Mouse (Mus musculus) MEL (cell line): ENCODE results near the gene Gm13539. TPM values are rescaled to one million over a fixed set of nuclear protein-coding genes. Genes with fewer than 3 reads are reported as not detected.

ENCODE experiments used
- DNase-seq: peaks from one replicate; pipeline ENCODE4 v3.0.0; 2011; ENCODE audit warnings: low read depth, low spot score
- H3K27ac ChIP-seq: 2 replicates; pipeline ENCODE4 v1.5.1; 2012; ENCODE audit warnings: low read depth, mild to moderate bottlenecking, control low read depth, low read length, moderate library complexity; ENCODE audit not compliant: control insufficient read depth
- H3K27me3 ChIP-seq, 2 experiments: fragments of 150-350 bp in 1 of 2; sonication (generic) in 1 of 2; 2 replicates each; pipeline ENCODE4 v1.6.1; 2012; ENCODE audit warnings: low read length in 2 of 2, mild to moderate bottlenecking in 2 of 2, improper control_type of control experiment in 1 of 2, moderate library complexity in 1 of 2; ENCODE audit not compliant: insufficient read depth in 2 of 2, control insufficient read depth in 1 of 2
- H3K36me3 ChIP-seq, 2 experiments: 2 replicates each; pipeline ENCODE4 v1.6.1; 2012 to 2014; ENCODE audit warnings: low read length in 2 of 2, improper control_type of control experiment in 1 of 2, inconsistent platforms in 1 of 2, mild to moderate bottlenecking in 1 of 2; ENCODE audit not compliant: insufficient read depth in 2 of 2, control insufficient read depth in 1 of 2
- H3K4me1 ChIP-seq, 2 experiments: fragments of 150-350 bp in 1 of 2; sonication (generic) in 1 of 2; 2 replicates each; pipeline ENCODE4 v1.6.1; 2012; ENCODE audit warnings: low read length in 2 of 2, improper control_type of control experiment in 1 of 2, mild to moderate bottlenecking in 1 of 2; ENCODE audit not compliant: insufficient read depth in 2 of 2, control insufficient read depth in 1 of 2
- H3K4me3 ChIP-seq, 2 experiments: fragments of 150-350 bp in 1 of 2; sonication (generic) in 1 of 2; 2 replicates each; pipeline ENCODE4 v1.5.1; 2012; ENCODE audit warnings: low read depth in 2 of 2, low read length in 2 of 2, mild to moderate bottlenecking in 2 of 2, moderate library complexity in 2 of 2, control low read depth in 1 of 2, improper control_type of control experiment in 1 of 2; ENCODE audit not compliant: control insufficient read depth in 1 of 2, insufficient read depth in 1 of 2
- H3K79me2 ChIP-seq: 2 replicates; pipeline ENCODE4 v1.6.1; 2012; ENCODE audit warnings: mild to moderate bottlenecking, low read length, moderate library complexity; ENCODE audit not compliant: control insufficient read depth, poor library complexity, insufficient read depth
- H3K9ac ChIP-seq: 2 replicates; pipeline ENCODE4 v1.6.1; 2012; ENCODE audit warnings: low read depth, mild to moderate bottlenecking, control low read depth, low read length, moderate library complexity; ENCODE audit not compliant: control insufficient read depth, poor library complexity, severe bottlenecking
- H3K9me3 ChIP-seq: fragments of 150-350 bp; sonication (generic); replicated peaks from 2 replicates; pipeline ENCODE4 v1.6.1; 2012; ENCODE audit warnings: mild to moderate bottlenecking, low read length, improper control_type of control experiment, moderate library complexity; ENCODE audit not compliant: insufficient read depth
- CHD1 ChIP-seq: IDR thresholded peaks from 2 replicates; pipeline ENCODE4 v1.6.1; 2012; ENCODE audit warnings: low read depth, mild to moderate bottlenecking, inconsistent platforms, low read length, improper control_type of control experiment
- CHD2 ChIP-seq: IDR thresholded peaks from 2 replicates; pipeline ENCODE4 v1.6.1; 2011; ENCODE audit warnings: low read length, improper control_type of control experiment
- E2F4 ChIP-seq: IDR thresholded peaks from 2 replicates; pipeline ENCODE4 v1.6.1; 2011; ENCODE audit warnings: low read depth, low read length, improper control_type of control experiment, borderline replicate concordance
- EP300 ChIP-seq, 2 experiments: IDR thresholded peaks; 2 replicates each; pipeline ENCODE4 v1.6.1; 2011; ENCODE audit warnings: improper control_type of control experiment in 2 of 2, low read length in 2 of 2, low read depth in 1 of 2, mild to moderate bottlenecking in 1 of 2
- ETS1 ChIP-seq: IDR thresholded peaks from 2 replicates; pipeline ENCODE4 v1.6.1; 2012; ENCODE audit warnings: low read depth, mild to moderate bottlenecking, inconsistent platforms, low read length, improper control_type of control experiment, moderate library complexity
- GABPA ChIP-seq: IDR thresholded peaks from 2 replicates; pipeline ENCODE4 v1.6.1; 2012; ENCODE audit warnings: low read depth, mild to moderate bottlenecking, inconsistent platforms, low read length, improper control_type of control experiment, moderate library complexity
- GATA1 ChIP-seq: IDR thresholded peaks from 2 replicates; pipeline ENCODE4 v1.6.1; 2011; ENCODE audit warnings: low read depth, low read length, improper control_type of control experiment
- HCFC1 ChIP-seq: IDR thresholded peaks from 2 replicates; pipeline ENCODE4 v1.6.1; 2012; ENCODE audit warnings: low read depth, mild to moderate bottlenecking, inconsistent platforms, low read length, improper control_type of control experiment, moderate library complexity
- JUND ChIP-seq: IDR thresholded peaks from 2 replicates; pipeline ENCODE4 v1.6.1; 2011; ENCODE audit warnings: low read depth, mild to moderate bottlenecking, improper control_type of control experiment, low read length
- MAFK ChIP-seq: IDR thresholded peaks from 2 replicates; pipeline ENCODE4 v1.6.1; 2011; ENCODE audit warnings: low read depth, mild to moderate bottlenecking, low read length, improper control_type of control experiment, borderline replicate concordance
- MAX ChIP-seq: IDR thresholded peaks from 2 replicates; pipeline ENCODE4 v1.6.1; 2011; ENCODE audit warnings: low read length, improper control_type of control experiment
- MAZ ChIP-seq: IDR thresholded peaks from 2 replicates; pipeline ENCODE4 v1.6.1; 2012; ENCODE audit warnings: low read depth, mild to moderate bottlenecking, inconsistent platforms, low read length, improper control_type of control experiment
- MEF2A ChIP-seq: IDR thresholded peaks from 2 replicates; pipeline ENCODE4 v1.6.1; 2014; ENCODE audit warnings: low read depth, mild to moderate bottlenecking, inconsistent platforms, low read length, improper control_type of control experiment; ENCODE audit not compliant: poor library complexity, insufficient replicate concordance, severe bottlenecking; ENCODE audit errors: extremely low read depth
- MXI1 ChIP-seq: IDR thresholded peaks from 2 replicates; pipeline ENCODE4 v1.6.1; 2011; ENCODE audit warnings: mild to moderate bottlenecking, low read depth, low read length, improper control_type of control experiment
- NELFE ChIP-seq: IDR thresholded peaks from 2 replicates; pipeline ENCODE4 v1.6.1; 2011; ENCODE audit warnings: low read depth, low read length, improper control_type of control experiment
- NRF1 ChIP-seq: IDR thresholded peaks from 2 replicates; pipeline ENCODE4 v1.6.1; 2014; ENCODE audit warnings: low read depth, mild to moderate bottlenecking, inconsistent platforms, low read length, improper control_type of control experiment, moderate library complexity; ENCODE audit not compliant: poor library complexity, insufficient read depth, severe bottlenecking
- POLR2AphosphoS2 ChIP-seq: IDR thresholded peaks from 2 replicates; pipeline ENCODE4 v1.6.1; 2011; ENCODE audit warnings: low read length, improper control_type of control experiment
- RAD21 ChIP-seq: IDR thresholded peaks from 2 replicates; pipeline ENCODE4 v1.6.1; 2011; ENCODE audit warnings: mild to moderate bottlenecking, low read depth, low read length, improper control_type of control experiment
- RCOR1 ChIP-seq: IDR thresholded peaks from 2 replicates; pipeline ENCODE4 v1.6.1; 2012; ENCODE audit warnings: low read depth, mild to moderate bottlenecking, inconsistent platforms, low read length, improper control_type of control experiment
- SMC3 ChIP-seq: IDR thresholded peaks from 2 replicates; pipeline ENCODE4 v1.6.1; 2011; ENCODE audit warnings: low read depth, low read length, improper control_type of control experiment
- TCF12 ChIP-seq: IDR thresholded peaks from 2 replicates; pipeline ENCODE4 v1.6.1; 2014; ENCODE audit warnings: low read depth, mild to moderate bottlenecking, inconsistent platforms, low read length, improper control_type of control experiment, moderate library complexity
- UBTF ChIP-seq: IDR thresholded peaks from 2 replicates; pipeline ENCODE4 v1.6.1; 2012; ENCODE audit warnings: low read depth, mild to moderate bottlenecking, inconsistent platforms, low read length, improper control_type of control experiment, moderate library complexity, borderline replicate concordance; ENCODE audit not compliant: insufficient read depth
- USF2 ChIP-seq, 2 experiments: IDR thresholded peaks; 2 replicates each; pipeline ENCODE4 v1.6.1; 2011 to 2012; ENCODE audit warnings: improper control_type of control experiment in 2 of 2, low read length in 2 of 2, borderline replicate concordance in 1 of 2, inconsistent platforms in 1 of 2, low read depth in 1 of 2, mild to moderate bottlenecking in 1 of 2; ENCODE audit not compliant: insufficient read depth in 1 of 2
- ZC3H11A ChIP-seq: IDR thresholded peaks from 2 replicates; pipeline ENCODE4 v1.6.1; 2012; ENCODE audit warnings: low read depth, mild to moderate bottlenecking, inconsistent platforms, low read length, improper control_type of control experiment
- ZKSCAN1 ChIP-seq: IDR thresholded peaks from 2 replicates; pipeline ENCODE4 v1.6.1; 2012; ENCODE audit warnings: low read depth, mild to moderate bottlenecking, inconsistent platforms, low read length, improper control_type of control experiment, moderate library complexity
- ZMIZ1 ChIP-seq: IDR thresholded peaks from 2 replicates; pipeline ENCODE4 v1.6.1; 2012; ENCODE audit warnings: low read depth, mild to moderate bottlenecking, inconsistent platforms, low read length, improper control_type of control experiment, moderate library complexity
- polyA plus RNA-seq, 2 experiments: library from polyadenylated mRNA; stranded (reverse) in 1 of 2; unstranded in 1 of 2; fragments of >175 nt in 1 of 2; fragments of >200 nt in 1 of 2; gene quantifications; 2 replicates each; pipeline versions ENCODE4 v1.2.1 to v1.2.4; 2012; ENCODE audit warnings: low replicate concordance in 2 of 2, low read depth in 1 of 2; ENCODE audit not compliant: insufficient read length in 2 of 2, insufficient read depth in 1 of 2, missing spikeins in 1 of 2
- total RNA-seq: library from RNA; depleted of rRNA; stranded (reverse); fragments of 300-350 nt; gene quantifications from 2 replicates; pipeline ENCODE4 v1.2.3, GENCODE M21; 2012

The Gm13539 gene
- total and polyA plus RNA-seq, 3 experiments, result not detected

- Histone ChIP-seq H3K79me2 (no peaks in the 10 kb centered on the region), H3K27ac (no peak overlapping the region), H3K36me3 (no peaks in the 10 kb centered on the region), H3K9me3 (no peaks in the 10 kb centered on the region), H3K27me3 (peaks cover 0 to 3% of the 10 kb centered on the region in 2 experiments; a peak in 2 of 4 replicates), H3K4me3 (no peak overlapping the region), H3K9ac (no peak overlapping the region), H3K4me1 (no peaks in the 10 kb centered on the region)
- TF ChIP-seq ZKSCAN1 (no peak), GATA1 (no peak), CHD2 (no peak), ZC3H11A (no peak), MEF2A (no peak), RCOR1 (no peak), MAX (no peak), NRF1 (no peak), SMC3 (no peak), POLR2AphosphoS2 (no peak), NELFE (no peak), ZMIZ1 (no peak), HCFC1 (no peak), GABPA (no peak), ETS1 (no peak)
- DNase-seq, result no peak
These were observed 42.7 kb downstream of the Gm13539 start for GRCm38 (mm10) chr2:25824751-25825150.

GRCm38 (mm10) chr2:25828344-25828947, 46.4 kb downstream of the Gm13539 start:
- no peak overlapping the region for H3K27ac ChIP-seq
- peaks cover 0 to 3% of the 10 kb centered on the region in 2 experiments; a peak in 2 of 4 replicates for H3K27me3 ChIP-seq
- no peaks in the 10 kb centered on the region for H3K36me3 ChIP-seq
- no peaks in the 10 kb centered on the region for H3K9me3 ChIP-seq
- TF ChIP-seq E2F4, result no peak
- no peak for TF ChIP-seq CHD1
- no peak for TF ChIP-seq MEF2A
- TF ChIP-seq MXI1, result no peak
- no peak for TF ChIP-seq MAX
- TF ChIP-seq GABPA, result no peak
- no peak for TF ChIP-seq RAD21
- no peak for TF ChIP-seq EP300 (IDR thresholded peaks at IDR 0.05; ENCODE audit: low read depth in 1 of 2, low read length in 2 of 2)
- TF ChIP-seq USF2 (IDR thresholded peaks at IDR 0.05; ENCODE audit: borderline replicate concordance in 1 of 2, insufficient read depth in 1 of 2, low read depth in 1 of 2, low read length in 2 of 2), result no peak
- no peak for TF ChIP-seq UBTF
- TF ChIP-seq MAFK, result no peak
- no peak for TF ChIP-seq ZC3H11A
- no peak for TF ChIP-seq ETS1
- no peak for TF ChIP-seq POLR2AphosphoS2
- TF ChIP-seq MAZ, result no peak
- no peak for TF ChIP-seq GATA1
- no peak for TF ChIP-seq TCF12
- TF ChIP-seq JUND, result no peak
- DNase-seq, result no peak
- H3K9ac ChIP-seq, result no peak overlapping the region
- H3K79me2 ChIP-seq, result no peaks in the 10 kb centered on the region
- H3K4me3 ChIP-seq, result no peak overlapping the region
- no peaks in the 10 kb centered on the region for H3K4me1 ChIP-seq
